In the genomic region with DNA sequence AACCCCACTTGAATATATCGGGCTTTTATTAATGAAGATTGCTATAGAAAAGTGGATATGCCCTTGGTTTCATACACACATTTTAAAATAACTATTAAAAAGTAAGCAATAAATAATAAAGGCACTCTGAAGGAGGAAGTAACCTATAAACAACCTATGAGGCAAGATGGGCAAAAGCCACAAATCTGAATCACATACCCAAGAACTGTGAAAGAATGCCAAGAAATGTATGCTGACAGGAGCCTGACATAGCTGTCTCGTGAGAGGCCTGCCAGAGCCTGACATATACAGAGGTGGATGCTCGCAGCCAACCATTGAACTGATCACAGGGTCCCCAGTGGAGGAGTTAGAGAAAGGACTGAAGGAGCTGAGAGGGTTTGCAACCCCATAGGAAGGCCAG, we compare ENCODE assay signal across 20 mouse cellular contexts.
"Had no signal": no experiment of that assay in that cellular context is flagged by ENCODE, and none has a peak within 500 bp of the region (broad histone marks: within the 10 kb centered on the region; RNA-seq: fewer than 3 reads in every experiment).

No protein-coding gene starts in this region.

- H3K4me1 ChIP-seq: lung, embryonic 15.5 days; midbrain, embryonic 13.5 days; midbrain, embryonic 15.5 days; neural tube, embryonic 15.5 days had no signal

- H3K27ac ChIP-seq: liver, embryonic 14.5 days; lung, embryonic 15.5 days; midbrain, embryonic 13.5 days; midbrain, embryonic 15.5 days; neural tube, embryonic 13.5 days; neural tube, embryonic 15.5 days had no signal

- H3K9ac ChIP-seq: liver, embryonic 14.5 days; lung, embryonic 15.5 days; midbrain, embryonic 13.5 days; midbrain, embryonic 15.5 days; neural tube, embryonic 13.5 days; neural tube, embryonic 15.5 days had no signal

- H3K36me3 ChIP-seq: lung, embryonic 15.5 days; midbrain, embryonic 13.5 days; midbrain, embryonic 15.5 days; neural tube, embryonic 13.5 days; neural tube, embryonic 15.5 days had no signal

- DNase-seq: lung, adult 18-20 months; lung, postnatal 14 days; lung, postnatal 4 days; retina, postnatal 1 day; right cerebral cortex, adult 18-20 months; right cerebral cortex, postnatal 25 days; right cerebral cortex, postnatal 4 days; spleen, adult 18-20 months; thymus, adult 18-20 months; thymus, postnatal 14 days; thymus, postnatal 36 days had no signal

- H3K4me3 ChIP-seq: lung, embryonic 15.5 days; megakaryocyte, embryonic 14.5 days; midbrain, embryonic 13.5 days; midbrain, embryonic 15.5 days; myocyte; neural tube, embryonic 13.5 days; neural tube, embryonic 15.5 days had no signal

- ATAC-seq: lung, postnatal 0 days; midbrain, embryonic 13.5 days; midbrain, embryonic 15.5 days had no signal

- H3K9me3 ChIP-seq: lung, embryonic 15.5 days; megakaryocyte, embryonic 14.5 days; midbrain, embryonic 13.5 days; midbrain, embryonic 15.5 days; neural tube, embryonic 13.5 days; neural tube, embryonic 15.5 days had no signal

- H3K27me3 ChIP-seq: lung, embryonic 15.5 days; megakaryocyte, embryonic 14.5 days; midbrain, embryonic 13.5 days; midbrain, embryonic 15.5 days; neural tube, embryonic 13.5 days; neural tube, embryonic 15.5 days had no signal
